Mouse (Mus musculus) MEL (cell line): ENCODE data around the gene Zfp646.

ENCODE experiments used
- BHLHE40 ChIP-seq: IDR thresholded peaks from 2 replicates; pipeline ENCODE4 v1.6.1; 2012; ENCODE audit warnings: low read depth, mild to moderate bottlenecking, inconsistent platforms, low read length, improper control_type of control experiment, borderline replicate concordance
- CTCF ChIP-seq, 3 experiments: IDR thresholded peaks in 2 of 3; conservative IDR thresholded peaks in 1 of 3; 2 replicates each; pipeline ENCODE4 v1.5.1; 2011 to 2012; ENCODE audit warnings: low read length in 3 of 3, low read depth in 2 of 3, mild to moderate bottlenecking in 2 of 3, improper control_type of control experiment in 1 of 3, inconsistent platforms in 1 of 3, mixed read lengths in 1 of 3, moderate library complexity in 1 of 3; ENCODE audit not compliant: control insufficient read depth in 1 of 3, insufficient read depth in 1 of 3, poor library complexity in 1 of 3, severe bottlenecking in 1 of 3
- MXI1 ChIP-seq: IDR thresholded peaks from 2 replicates; pipeline ENCODE4 v1.6.1; 2011; ENCODE audit warnings: mild to moderate bottlenecking, low read depth, low read length, improper control_type of control experiment
- USF2 ChIP-seq, 2 experiments: IDR thresholded peaks; 2 replicates each; pipeline ENCODE4 v1.6.1; 2011 to 2012; ENCODE audit warnings: improper control_type of control experiment in 2 of 2, low read length in 2 of 2, borderline replicate concordance in 1 of 2, inconsistent platforms in 1 of 2, low read depth in 1 of 2, mild to moderate bottlenecking in 1 of 2; ENCODE audit not compliant: insufficient read depth in 1 of 2

DNA sequence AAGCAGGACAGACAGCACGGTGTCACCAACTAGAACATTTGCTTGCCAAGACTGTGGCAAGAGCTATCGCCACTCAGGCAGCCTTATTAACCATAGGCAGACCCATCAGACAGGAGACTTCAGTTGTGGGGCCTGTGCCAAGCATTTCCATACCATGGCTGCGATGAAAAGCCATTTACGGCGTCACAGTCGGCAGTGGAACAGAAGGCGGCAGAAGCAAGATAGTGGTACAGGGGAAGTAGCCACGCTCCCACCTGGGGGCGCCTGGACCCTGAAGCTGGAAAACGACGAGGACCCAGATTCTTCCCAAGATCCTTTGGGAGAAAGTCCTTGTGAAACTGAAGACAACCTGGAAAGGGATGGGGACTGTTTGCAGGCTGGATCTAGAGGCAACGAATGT is 4.4 kb downstream of the Zfp646 start:
- no peak for TF ChIP-seq CTCF (IDR thresholded peaks at IDR 0.05 in 2 of 3, conservative IDR thresholded peaks at IDR 0.05 in 1 of 3; ENCODE audit: control insufficient read depth in 1 of 3, insufficient read depth in 1 of 3, low read depth in 2 of 3, low read length in 3 of 3, poor library complexity in 1 of 3, severe bottlenecking in 1 of 3)
- TF ChIP-seq BHLHE40 = no peak
- no peak for TF ChIP-seq MXI1
- no peak for TF ChIP-seq USF2 (IDR thresholded peaks at IDR 0.05; ENCODE audit: borderline replicate concordance in 1 of 2, insufficient read depth in 1 of 2, low read depth in 1 of 2, low read length in 2 of 2)
